Mouse (Mus musculus): ENCODE data around the gene Arhgap31.

The Arhgap31 gene

DNA sequence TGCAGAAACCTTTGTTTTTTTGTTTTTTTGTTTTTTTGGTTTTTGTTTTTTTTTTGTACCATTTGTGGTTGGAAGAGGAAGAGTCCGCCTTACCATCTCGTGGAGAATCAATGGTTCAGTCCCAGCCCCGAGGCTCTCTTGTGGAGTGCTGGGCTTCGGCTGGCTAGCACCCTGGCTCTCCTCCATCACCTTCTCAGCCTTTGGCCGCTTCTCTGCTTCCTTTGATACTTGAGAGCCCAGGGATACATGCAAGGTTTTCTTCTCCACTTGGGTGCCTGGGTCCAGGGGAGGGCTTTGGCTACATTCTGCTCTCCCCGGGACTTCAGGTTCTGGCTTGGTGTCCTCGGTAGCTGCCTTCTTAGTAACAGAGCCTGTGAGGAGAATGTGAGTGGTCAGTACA lies 106.6 kb downstream of the Arhgap31 start:
- DNase-seq (ENCODE audit: low read depth, low spot score), result no peak

DNA sequence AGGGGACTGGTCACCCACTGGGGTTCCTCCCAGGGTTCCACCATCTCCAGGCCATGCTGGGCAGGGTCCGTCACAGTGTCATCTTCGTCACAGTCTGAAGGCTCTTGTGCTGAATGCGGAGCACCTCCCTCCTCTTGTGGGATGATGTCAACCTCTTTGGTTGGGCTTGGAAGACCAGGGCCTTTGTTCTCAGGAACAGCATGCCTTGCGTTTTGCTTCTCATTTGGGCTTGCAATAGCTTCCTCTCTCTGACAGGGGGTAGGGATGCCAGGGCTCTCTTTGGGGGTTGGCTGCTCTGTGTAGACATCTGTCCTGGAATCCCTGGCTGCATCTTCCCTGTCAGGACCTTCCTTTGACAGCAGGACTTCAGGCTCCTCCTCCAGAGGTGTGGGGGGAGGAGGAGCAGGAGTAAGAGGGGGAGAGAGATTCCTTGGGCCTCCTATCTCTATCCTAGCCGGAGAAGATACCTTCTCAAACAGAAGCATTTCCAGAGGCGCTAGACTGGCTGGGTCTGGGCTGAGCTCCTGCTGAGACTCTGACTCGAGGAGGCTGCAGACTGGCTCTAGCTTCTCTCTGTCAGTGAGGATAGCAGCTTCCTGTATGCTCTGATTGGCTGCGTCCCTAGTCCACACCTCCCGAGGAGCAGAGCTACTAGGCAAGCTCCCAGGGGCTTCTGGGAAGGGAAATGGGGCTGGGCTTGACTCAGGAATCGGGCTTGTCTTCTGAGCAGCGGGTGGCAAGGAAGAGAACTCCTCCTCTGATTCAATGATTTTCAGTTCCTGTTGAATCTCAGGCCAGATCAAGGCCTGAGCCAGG lies 109.9 kb downstream of the Arhgap31 start:
- DNase-seq (ENCODE audit: low read depth, low spot score), result peak; percentile 78

- no peak for DNase-seq (ENCODE audit: low read depth, low spot score)
Measured at GRCm38 (mm10) chr16:38598986-38599680, 113.9 kb downstream of the Arhgap31 start.

GRCm38 (mm10) chr16:38596651-38597050 lies 116.4 kb downstream of the Arhgap31 start:
- DNase-seq (ENCODE audit: low read depth, low spot score), result no peak

DNA sequence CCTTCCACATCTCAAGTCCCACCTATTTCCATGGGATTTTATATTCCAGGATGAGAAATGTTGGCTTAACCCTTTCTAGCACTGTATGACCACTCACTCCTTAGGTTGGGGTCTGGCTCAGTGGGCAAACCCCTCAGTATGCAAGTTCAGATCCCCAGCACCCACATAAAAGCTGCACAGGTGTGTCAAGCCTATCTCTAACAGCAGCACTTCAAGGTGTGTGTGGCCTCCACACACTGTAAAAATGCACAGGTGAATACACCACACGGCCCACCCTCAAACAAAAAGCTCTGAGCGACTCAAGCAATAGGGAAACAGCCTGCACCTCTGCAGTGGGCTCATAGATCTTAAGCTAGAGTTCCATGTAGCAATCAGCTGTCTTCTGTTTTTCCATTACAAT lies 117.0 kb downstream of the Arhgap31 start:
- no peak for DNase-seq (ENCODE audit: low read depth, low spot score)

- DNase-seq (ENCODE audit: low read depth, low spot score), result no peak
Measured at GRCm38 (mm10) chr16:38594435-38594834, 118.6 kb downstream of the Arhgap31 start.

GRCm38 (mm10) chr16:38592946-38593345 lies 120.1 kb downstream of the Arhgap31 start:
- no peak for DNase-seq (ENCODE audit: low read depth, low spot score)

DNA sequence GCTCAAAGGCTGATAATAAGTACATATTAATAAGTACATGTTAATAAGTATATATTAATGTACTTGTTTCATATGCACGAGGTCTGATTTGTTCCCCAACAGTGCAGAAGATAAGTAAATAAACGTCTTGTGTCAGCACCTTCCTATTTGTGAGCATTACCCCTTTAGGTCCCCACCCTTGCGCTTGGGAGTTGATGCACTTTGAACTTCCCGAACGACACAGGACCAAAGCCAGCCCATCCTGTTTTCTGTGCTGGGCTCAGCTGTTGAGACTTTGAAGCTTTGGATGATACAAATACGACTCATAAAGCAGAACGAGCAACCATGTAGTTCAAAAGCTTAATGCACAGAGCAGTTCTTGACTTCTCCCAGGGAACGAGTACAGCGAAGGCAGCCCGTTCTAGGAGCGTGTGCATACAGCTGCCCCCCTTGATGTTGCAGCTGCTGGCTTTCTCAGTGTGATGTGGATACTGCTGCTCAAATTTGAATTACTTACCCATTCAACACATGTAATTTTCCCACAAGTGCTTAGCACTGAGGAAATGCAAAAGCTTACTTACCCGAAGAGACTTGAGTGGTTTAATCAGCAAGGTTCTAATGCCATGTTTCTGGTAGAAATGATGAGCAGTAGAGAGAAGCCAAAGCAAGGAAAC lies 120.9 kb downstream of the Arhgap31 start:
- no peak for DNase-seq (ENCODE audit: low read depth, low spot score)

- DNase-seq (ENCODE audit: low read depth, low spot score), result no peak
Measured at GRCm38 (mm10) chr16:38591506-38591905, 121.6 kb downstream of the Arhgap31 start.

- no peak for DNase-seq (ENCODE audit: low read depth, low spot score)
Measured at GRCm38 (mm10) chr16:38587572-38587971, 125.5 kb downstream of the Arhgap31 start.

GRCm38 (mm10) chr16:38587163-38587562 lies 125.9 kb downstream of the Arhgap31 start:
- DNase-seq (ENCODE audit: low read depth, low spot score), result no peak

DNA sequence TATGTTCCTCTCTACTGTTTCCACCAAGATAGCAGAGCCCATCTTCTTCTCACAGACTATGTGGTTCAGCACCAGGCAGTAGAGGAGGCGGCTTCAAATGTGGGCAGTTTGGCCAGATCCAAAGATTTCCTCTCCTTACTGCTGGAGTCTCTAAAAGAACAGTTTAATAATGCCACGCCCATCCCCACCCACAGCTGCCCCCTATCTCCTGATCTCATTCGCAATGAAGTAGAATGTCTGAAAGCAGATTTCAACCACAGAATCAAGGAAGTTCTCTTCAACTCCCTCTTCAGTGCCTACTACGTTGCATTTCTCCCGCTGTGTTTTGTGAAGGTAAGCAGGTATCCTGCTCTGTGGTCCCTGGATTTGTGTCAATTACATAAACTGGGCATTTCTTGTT lies 127.9 kb downstream of the Arhgap31 start:
- no peak for DNase-seq (ENCODE audit: low read depth, low spot score)

GRCm38 (mm10) chr16:38584761-38585160 lies 128.3 kb downstream of the Arhgap31 start:
- DNase-seq (ENCODE audit: low read depth, low spot score), result no peak

- DNase-seq (ENCODE audit: low read depth, low spot score), result no peak
Measured at GRCm38 (mm10) chr16:38571481-38571880, 141.6 kb downstream of the Arhgap31 start.

DNA sequence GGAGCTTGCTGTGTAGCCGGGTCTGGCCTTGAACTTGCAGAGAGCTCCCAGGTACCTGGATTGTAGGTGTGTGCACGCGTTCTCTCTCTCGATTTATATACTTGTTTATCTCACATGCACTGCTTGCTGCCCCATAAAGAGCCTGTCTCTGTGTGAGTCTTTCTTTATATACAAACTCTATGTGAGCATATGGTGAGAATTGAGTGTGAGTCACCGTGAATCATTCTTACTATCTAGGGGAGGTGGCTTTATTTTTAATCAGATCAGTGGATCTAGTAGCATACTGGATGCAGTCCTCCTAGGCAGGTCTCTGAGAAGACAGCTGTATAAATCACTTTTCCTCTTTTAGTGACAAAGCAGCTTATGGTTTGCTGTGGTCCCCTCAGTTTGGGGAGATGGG lies 144.9 kb downstream of the Arhgap31 start:
- no peak for DNase-seq (ENCODE audit: low read depth, low spot score)

DNA sequence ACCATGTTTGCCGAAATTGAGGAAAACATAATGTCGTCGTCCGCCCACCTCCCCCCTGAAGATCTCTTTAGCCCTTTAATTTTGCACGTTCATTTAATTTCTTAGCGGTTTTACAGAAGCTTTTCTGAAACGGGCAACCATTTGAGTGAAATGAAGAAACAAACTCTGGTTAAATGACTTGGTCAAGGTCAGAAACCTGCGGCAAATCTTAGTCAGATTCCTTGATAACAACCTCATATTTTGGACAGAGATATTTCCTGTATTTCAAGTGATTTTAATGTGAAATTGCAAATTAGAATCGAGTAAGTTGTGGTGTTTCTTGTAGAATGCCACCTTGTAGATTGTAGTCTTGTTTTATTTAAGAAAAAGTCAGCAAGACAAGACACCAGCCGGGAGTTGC lies 149.6 kb downstream of the Arhgap31 start:
- no peak for DNase-seq (ENCODE audit: low read depth, low spot score)

- no peak for DNase-seq (ENCODE audit: low read depth, low spot score)
Measured at GRCm38 (mm10) chr16:38562968-38563327, 150.1 kb downstream of the Arhgap31 start.

DNA sequence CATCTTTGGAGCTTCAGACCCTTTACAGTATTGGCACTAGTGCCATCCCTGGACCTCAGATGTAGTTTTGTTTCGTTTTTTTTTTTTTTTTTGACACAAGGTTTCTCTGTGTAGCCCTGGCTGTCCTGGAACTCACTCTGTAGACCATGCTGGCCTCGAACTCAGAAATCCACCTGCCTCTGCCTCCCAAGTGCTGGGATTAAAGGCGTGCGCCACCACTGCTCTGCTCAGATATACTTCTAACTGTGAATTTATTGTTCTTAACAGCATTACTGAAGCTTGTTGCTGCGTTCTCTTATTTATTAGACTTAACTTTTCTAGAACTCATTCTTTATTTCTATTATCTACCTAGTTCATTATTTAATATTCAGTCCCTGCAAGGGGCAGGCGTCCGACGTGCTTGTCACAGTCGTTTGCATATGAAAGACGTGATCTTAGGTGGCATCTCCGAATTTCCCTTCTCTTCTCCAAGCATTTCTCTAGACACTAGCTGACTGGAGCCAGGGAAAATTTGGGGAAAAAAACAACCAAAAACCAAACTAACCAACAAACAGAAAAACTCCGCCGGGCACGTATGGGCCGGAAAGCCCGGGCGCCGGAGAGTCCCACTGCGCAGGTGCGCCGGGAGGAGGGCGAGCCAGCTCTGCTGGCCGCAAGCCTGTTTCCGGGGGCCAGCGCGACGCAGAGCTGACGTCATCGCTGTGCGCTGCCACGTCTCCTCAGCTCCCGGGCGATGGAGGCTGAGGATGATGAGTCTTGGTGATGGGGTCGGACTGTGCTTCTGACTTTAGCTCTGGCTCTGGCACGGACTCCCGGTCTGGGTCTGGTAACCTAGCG lies 150.7 kb downstream of the Arhgap31 start:
- peak; percentile 90 for DNase-seq (ENCODE audit: low read depth, low spot score)

DNA sequence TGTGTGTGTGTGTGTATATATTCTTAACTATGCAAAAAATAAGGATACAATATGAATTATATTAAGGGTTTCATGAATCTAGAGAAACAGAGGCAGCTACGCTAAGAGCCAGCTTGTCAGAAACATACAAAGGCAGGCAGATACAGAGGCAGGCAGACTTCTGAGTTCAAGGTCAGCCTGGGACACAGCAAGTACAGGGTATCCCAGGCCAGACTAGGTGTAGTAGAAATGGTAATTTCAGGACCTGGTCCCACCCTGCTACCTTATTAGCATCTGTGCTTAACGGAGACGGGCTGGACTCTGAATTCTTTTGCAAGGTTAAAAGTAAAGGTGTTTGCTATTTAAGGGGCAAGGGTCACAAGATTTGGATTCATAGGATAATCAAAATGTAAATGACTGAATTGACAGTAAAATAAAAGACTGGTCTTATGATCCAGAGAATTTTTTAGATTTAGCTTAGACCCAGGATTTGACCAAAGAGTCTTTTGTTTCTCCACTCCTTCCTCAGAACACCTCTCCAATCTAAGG lies 154.8 kb downstream of the Arhgap31 start, which contains the start of gene Tmem39a:
TSS of gene Tmem39a (plus strand) at position 478 of the 528 bp plus-strand sequence.
- peak; percentile 46 for DNase-seq (ENCODE audit: low read depth, low spot score)

DNA sequence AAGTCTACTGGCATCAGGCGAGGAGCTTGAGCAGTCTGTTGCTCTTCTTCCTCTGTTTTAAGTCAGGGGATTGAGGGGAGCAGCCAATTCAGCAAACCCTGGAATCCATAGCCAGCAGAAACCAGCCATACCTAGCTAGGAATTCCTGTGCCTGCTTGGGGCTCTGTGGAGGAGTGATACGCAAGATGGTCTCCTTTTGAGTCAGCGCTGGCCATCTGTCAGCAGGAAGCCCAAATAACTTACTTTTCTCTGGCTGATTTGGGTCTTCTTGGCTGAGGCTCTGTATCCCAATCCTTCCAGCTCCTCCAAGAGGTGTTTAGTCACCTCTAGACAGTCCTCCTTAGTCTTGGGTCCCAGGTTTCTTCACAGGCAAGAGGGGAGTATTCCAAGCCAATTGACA lies 157.1 kb downstream of the Arhgap31 start:
- no peak for DNase-seq (ENCODE audit: low read depth, low spot score)
